In the genomic region with DNA sequence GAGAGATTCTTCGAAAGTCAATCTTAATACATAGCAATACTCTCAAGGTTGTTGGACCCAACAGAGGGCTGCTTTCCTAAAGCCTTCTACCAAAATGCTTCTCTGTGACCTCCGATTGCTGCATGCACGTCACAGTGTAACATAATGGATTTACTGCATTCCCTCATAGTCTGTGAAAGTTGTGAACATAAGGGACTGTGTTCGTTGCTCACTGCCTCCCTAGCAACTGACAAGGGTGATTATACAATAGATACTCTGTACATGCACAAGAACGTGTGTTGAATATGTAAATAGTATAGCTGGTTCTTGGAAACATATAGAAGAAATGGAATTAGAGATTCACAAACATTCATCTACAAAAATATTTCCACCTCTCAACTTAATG, we compare ENCODE assay signal across 21 mouse cellular contexts.
A peak's percentile ranks its signal among the peaks of the same experiment; 100 is the strongest.
DNase-seq lines count a peak whose midpoint lies in the region; ATAC-seq and TF ChIP-seq lines count a peak whose summit lies in the region.
"Had no signal": no experiment of that assay in that cellular context is flagged by ENCODE, and none has a peak within 500 bp of the region (broad histone marks: within the 10 kb centered on the region; RNA-seq: fewer than 3 reads in every experiment).

No protein-coding gene starts in this region.

- no peak overlapping the region; the same call in 1 of the 2 replicates for H3K4me2 ChIP-seq in forebrain, embryonic 16.5 days (ENCODE audit: low read length)
- no peak overlapping the region for H3K4me2 ChIP-seq in hindbrain, postnatal 0 days (ENCODE audit: low read depth, low read length)
- no peak overlapping the region for H3K4me2 ChIP-seq in kidney, embryonic 14.5 days (replicated peaks; ENCODE audit: low read depth, low read length)
- H3K4me2 ChIP-seq: embryonic facial prominence, embryonic 13.5 days; heart, embryonic 11.5 days; limb, embryonic 12.5 days; liver, embryonic 12.5 days had no signal

- no peaks in the 10 kb centered on the region for H3K27me3 ChIP-seq in forebrain, embryonic 16.5 days (replicated peaks; ENCODE audit: control insufficient read depth, insufficient read depth, low read length)
- no peaks in the 10 kb centered on the region for H3K27me3 ChIP-seq in hindbrain, postnatal 0 days (ENCODE audit: insufficient read depth, low read length)
- no peaks in the 10 kb centered on the region for H3K27me3 ChIP-seq in kidney, embryonic 14.5 days (ENCODE audit: control insufficient read depth, insufficient read depth, low read length)
- H3K27me3 ChIP-seq: embryonic facial prominence, embryonic 13.5 days; limb, embryonic 12.5 days; liver, embryonic 12.5 days had no signal

- H3K9ac ChIP-seq in forebrain, embryonic 16.5 days (replicated peaks; ENCODE audit: low read depth, low read length) = no peak overlapping the region
- no peak overlapping the region for H3K9ac ChIP-seq in hindbrain, postnatal 0 days (replicated peaks; ENCODE audit: low read length)
- H3K9ac ChIP-seq in kidney, embryonic 14.5 days (ENCODE audit: low read depth, low read length) = no peak overlapping the region
- H3K9ac ChIP-seq: embryonic facial prominence, embryonic 13.5 days; limb, embryonic 12.5 days; liver, embryonic 12.5 days had no signal

- no peak for DNase-seq in layer of hippocampus, adult 2 months (ENCODE audit: low spot score in 2 of 2)
- DNase-seq in layer of hippocampus, postnatal 36 days = no peak
- peak; percentile 53 for DNase-seq in hindbrain, postnatal 0 days (ENCODE audit: low spot score)
- DNase-seq in natural killer cell, adult 2 months (ENCODE audit: low spot score in 2 of 2) = no peak
- DNase-seq: cerebellum, adult 8-10 months; gastrocnemius, adult 2 months; heart, postnatal 10 days; kidney, adult 2 months; kidney, postnatal 36 days; layer of hippocampus, adult 9-11 months; lung, adult 2 months; lung, postnatal 36 days; thymus, adult 2 months had no signal

- H3K4me3 ChIP-seq in layer of hippocampus, adult 2 months = no peak overlapping the region
- no peak overlapping the region for H3K4me3 ChIP-seq in cortical plate, adult 2 months (ENCODE audit: insufficient read depth, low read length)
- H3K4me3 ChIP-seq in forebrain, embryonic 16.5 days (replicated peaks; ENCODE audit: low read length) = no peak overlapping the region
- H3K4me3 ChIP-seq in hindbrain, postnatal 0 days (ENCODE audit: low read length) = no peak overlapping the region
- H3K4me3 ChIP-seq in kidney, embryonic 14.5 days (ENCODE audit: low read length) = no peak overlapping the region
- H3K4me3 ChIP-seq: embryonic facial prominence, embryonic 13.5 days; gastrocnemius, adult 2 months; limb, embryonic 12.5 days; liver, embryonic 12.5 days had no signal

- no peaks in the 10 kb centered on the region for H3K36me3 ChIP-seq in forebrain, embryonic 16.5 days (ENCODE audit: control insufficient read depth, insufficient read depth)
- H3K36me3 ChIP-seq in hindbrain, postnatal 0 days (ENCODE audit: insufficient read depth, low read length) = no peaks in the 10 kb centered on the region
- no peaks in the 10 kb centered on the region for H3K36me3 ChIP-seq in kidney, embryonic 14.5 days (ENCODE audit: control insufficient read depth, insufficient read depth, low read length)
- H3K36me3 ChIP-seq: embryonic facial prominence, embryonic 13.5 days; limb, embryonic 12.5 days; liver, embryonic 12.5 days had no signal

- no peak for TF ChIP-seq CTCF in layer of hippocampus, adult 2 months (conservative IDR thresholded peaks at IDR 0.05)
- TF ChIP-seq CTCF in cortical plate, adult 2 months (IDR thresholded peaks at IDR 0.05; ENCODE audit: extremely low read depth, insufficient read depth, low read length) = no peak
- TF ChIP-seq CTCF in hindbrain, postnatal 0 days (IDR thresholded peaks at IDR 0.05; ENCODE audit: low read depth) = no peak

- 27% methylated on average over 5 of the region's 5 CpGs for WGBS in forebrain, embryonic 16.5 days
- 34% methylated on average over 5 of the region's 5 CpGs for WGBS in hindbrain, postnatal 0 days
- 79% methylated on average over 5 of the region's 5 CpGs for WGBS in kidney, embryonic 14.5 days

- no peaks in the 10 kb centered on the region for H3K9me3 ChIP-seq in forebrain, embryonic 16.5 days (ENCODE audit: control insufficient read depth, low read length)
- no peaks in the 10 kb centered on the region for H3K9me3 ChIP-seq in hindbrain, postnatal 0 days (ENCODE audit: low read length)
- H3K9me3 ChIP-seq in kidney, embryonic 14.5 days (ENCODE audit: control insufficient read depth, low read length) = no peaks in the 10 kb centered on the region
- H3K9me3 ChIP-seq: embryonic facial prominence, embryonic 13.5 days; limb, embryonic 12.5 days; liver, embryonic 12.5 days had no signal

- peaks cover 2% of the 10 kb centered on the region; the same call in 1 of the 2 replicates for H3K4me1 ChIP-seq in cortical plate, adult 2 months (ENCODE audit: control insufficient read depth, insufficient read depth, low read length)
- H3K4me1 ChIP-seq in forebrain, embryonic 16.5 days (replicated peaks; ENCODE audit: control insufficient read depth, insufficient read depth, low read length) = peaks cover 9% of the 10 kb centered on the region
- H3K4me1 ChIP-seq in hindbrain, postnatal 0 days (ENCODE audit: insufficient read depth, low read length) = no peaks in the 10 kb centered on the region
- no peaks in the 10 kb centered on the region for H3K4me1 ChIP-seq in kidney, embryonic 14.5 days (ENCODE audit: control insufficient read depth, insufficient read depth, low read length)
- H3K4me1 ChIP-seq: embryonic facial prominence, embryonic 13.5 days; limb, embryonic 12.5 days; liver, embryonic 12.5 days had no signal

- peak overlapping the region; percentile 68 for H3K27ac ChIP-seq in layer of hippocampus, adult 2 months
- H3K27ac ChIP-seq in cortical plate, adult 2 months (ENCODE audit: insufficient read depth, low read length) = peak overlapping the region; percentile 65; the same call in 1 of the 2 replicates
- peak overlapping the region; percentile 81 for H3K27ac ChIP-seq in forebrain, embryonic 16.5 days (ENCODE audit: low read length)
- H3K27ac ChIP-seq in hindbrain, postnatal 0 days = peak overlapping the region; percentile 8; the same call in 1 of the 2 replicates
- H3K27ac ChIP-seq in kidney, embryonic 14.5 days (ENCODE audit: low read depth, low read length) = no peak overlapping the region
- H3K27ac ChIP-seq: embryonic facial prominence, embryonic 13.5 days; gastrocnemius, adult 2 months; limb, embryonic 12.5 days; liver, embryonic 12.5 days had no signal

- peak; percentile 90 for ATAC-seq in forebrain, embryonic 16.5 days
- peak; percentile 83 for ATAC-seq in hindbrain, postnatal 0 days
- ATAC-seq in kidney, embryonic 14.5 days (ENCODE audit: low FRiP score, low TSS enrichment) = no peak
- ATAC-seq: inflammation-experienced regulatory T-cells, adult 6 months; liver, embryonic 12.5 days had no signal

- TF ChIP-seq POLR2A in cortical plate, adult 2 months (IDR thresholded peaks at IDR 0.05; ENCODE audit: extremely low read depth, insufficient read depth, low read length) = no peak
